Mouse (Mus musculus) limb, embryonic 14.5 days (tissue): ENCODE measurements around the gene Inka2. TPM values are rescaled to one million over a fixed set of nuclear protein-coding genes. Genes with fewer than 3 reads are reported as not detected.

Experiments
- ATAC-seq: fragments of 200-750 bp; cut with Nextera tagmentation; 2 replicates; pipeline ENCODE4 v1.8.0; 2017; ENCODE audit warnings: low read depth, moderate number of reproducible peaks, moderate TSS enrichment; ENCODE audit not compliant: low FRiP score
- DNase-seq: peaks from one replicate; pipeline ENCODE4 v3.0.0-alpha.2; 2015; ENCODE audit warnings: low spot score
- H3K27ac ChIP-seq: fragments of 300-500 bp; sonication (generic); replicated peaks from 2 replicates; pipeline ENCODE4 v1.5.1; 2014; ENCODE audit warnings: low read depth, mild to moderate bottlenecking, low read length, moderate library complexity, mixed read lengths
- H3K27me3 ChIP-seq: fragments of 300-500 bp; sonication (generic); 2 replicates; pipeline ENCODE4 v1.6.1; 2014; ENCODE audit warnings: low read length, mixed read lengths; ENCODE audit not compliant: control insufficient read depth, insufficient read depth
- H3K36me3 ChIP-seq: fragments of 300-500 bp; sonication (generic); 2 replicates; pipeline ENCODE4 v1.6.1; 2014; ENCODE audit warnings: mild to moderate bottlenecking, low read length, moderate library complexity, mixed read lengths; ENCODE audit not compliant: control insufficient read depth, insufficient read depth
- H3K4me1 ChIP-seq: fragments of 300-500 bp; sonication (generic); 2 replicates; pipeline ENCODE4 v1.6.1; 2014; ENCODE audit warnings: antibody characterized with exemption, low read length, mixed read lengths; ENCODE audit not compliant: control insufficient read depth, insufficient read depth
- H3K4me2 ChIP-seq: fragments of 300-500 bp; sonication (generic); replicated peaks from 2 replicates; pipeline ENCODE4 v1.6.1; 2014; ENCODE audit warnings: low read depth, mild to moderate bottlenecking, low read length, moderate library complexity; ENCODE audit not compliant: severe bottlenecking
- H3K4me3 ChIP-seq: fragments of 300-500 bp; sonication (generic); replicated peaks from 2 replicates; pipeline ENCODE4 v1.5.1; 2014; ENCODE audit warnings: low read length
- H3K9ac ChIP-seq: fragments of 300-500 bp; sonication (generic); 2 replicates; pipeline ENCODE4 v1.6.1; 2014; ENCODE audit warnings: mild to moderate bottlenecking, low read depth, low read length, moderate library complexity; ENCODE audit not compliant: severe bottlenecking
- H3K9me3 ChIP-seq: fragments of 300-500 bp; sonication (generic); 2 replicates; pipeline ENCODE4 v1.6.1; 2016; ENCODE audit warnings: low read length; ENCODE audit not compliant: control insufficient read depth
- POLR2A ChIP-seq: fragments of 200-500 bp; IDR thresholded peaks from 2 replicates; pipeline ENCODE4 v1.8.0; 2012; ENCODE audit warnings: inconsistent platforms, mild to moderate bottlenecking, moderate library complexity, borderline replicate concordance; ENCODE audit not compliant: insufficient read depth, insufficient read length; ENCODE audit errors: extremely low read depth
- WGBS: fragments of 180-500 bp; shearing (Covaris S2); extraction: QIAGEN DNeasy Blood & Tissue Kit; methylation state at CpG from one replicate; pipeline ENCODE4 v1.1.7; 2014; 5-methylcytosine and 5-hydroxymethylcytosine counted together
- polyA plus RNA-seq, 2 experiments: library from polyadenylated mRNA; depleted of rRNA in 1 of 2; stranded (reverse) in 1 of 2; unstranded in 1 of 2; fragments of >200 nt; fragmentation: Nextera tagmentation in 1 of 2; extraction: Ambion mirVana in 1 of 2; gene quantifications; 2 replicates each; pipeline versions ENCODE4 v1.2.1 to v1.2.3; 2012 to 2014

Inka2 gene
- 4.6 and 5.9 TPM in 2 replicates for polyA plus RNA-seq (2012; rRNA removed)
- 1.4 and 1.7 TPM in 2 replicates for polyA plus RNA-seq (2014; fragmentation: Nextera tagmentation; extraction: Ambion mirVana)

DNA sequence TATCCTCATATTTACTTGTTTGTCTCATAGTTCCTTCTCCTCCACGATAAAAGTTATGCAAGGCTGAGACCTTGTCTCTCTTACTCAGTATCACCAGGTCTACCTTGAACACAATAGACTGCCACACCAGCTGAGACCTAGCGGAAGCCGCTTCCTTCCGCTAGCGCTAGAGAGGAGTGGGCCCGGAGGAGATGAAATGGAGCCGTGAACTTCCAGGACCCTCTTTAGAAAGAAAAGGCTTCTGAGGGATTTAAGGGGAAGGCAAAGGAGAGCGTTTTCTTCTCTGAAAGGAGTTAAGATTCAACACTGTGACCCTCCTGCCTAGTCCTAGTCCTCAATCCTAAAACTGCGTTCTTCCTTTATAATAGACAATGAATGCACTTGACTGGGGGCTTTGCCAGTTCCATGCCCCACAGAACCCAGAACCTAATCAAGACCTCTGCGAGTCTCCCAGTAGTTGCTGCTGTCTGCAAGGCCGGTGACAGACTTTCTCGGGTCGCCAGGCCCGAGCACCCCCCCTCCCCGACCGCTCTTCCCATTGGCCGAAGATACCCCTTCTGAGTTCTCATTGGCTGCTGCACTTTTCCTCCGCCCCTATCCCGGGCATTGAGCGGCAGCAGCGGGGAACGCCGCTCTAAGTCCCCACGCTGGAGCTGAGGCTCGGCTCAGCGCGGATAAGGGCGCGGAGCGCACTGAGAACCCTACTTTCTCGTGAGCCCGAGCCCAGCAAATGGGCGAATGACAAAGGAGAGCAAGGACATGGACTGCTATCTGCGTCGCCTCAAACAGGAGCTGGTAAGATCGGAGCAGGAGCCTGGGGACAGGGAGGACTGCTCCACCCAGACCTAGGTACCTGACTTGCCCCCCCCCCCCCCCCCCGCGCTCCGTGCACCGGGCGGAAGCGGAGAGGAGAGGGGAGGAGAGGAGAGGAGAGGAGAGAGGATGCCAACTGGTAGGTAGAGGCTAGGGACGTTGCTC is at the start of gene Inka2:
Gene Inka2 (plus strand): TSS at position 569 of the 978 bp plus-strand sequence.
- peak within 1 kb of the TSS; percentile 99 for H3K4me2 ChIP-seq
- no peaks in the 10 kb centered on the region for H3K9me3 ChIP-seq
- H3K27ac ChIP-seq = 0 out of 2 replicates have a peak within 1 kb of the TSS, but pooled peaks have one; percentile 5
- no peak for TF ChIP-seq POLR2A
- DNase-seq (peak; percentile 83), ATAC-seq (peak; percentile 96)
- peaks cover 15% of the 10 kb centered on the region; the same call in 1 of the 2 replicates for H3K27me3 ChIP-seq
- peak within 1 kb of the TSS; percentile 58 for H3K9ac ChIP-seq
- peak within 1 kb of the TSS; percentile 52 for H3K4me3 ChIP-seq
- 5% methylated on average over 38 of the region's 43 CpGs for WGBS
- no peaks in the 10 kb centered on the region for H3K36me3 ChIP-seq
- no peaks in the 10 kb centered on the region for H3K4me1 ChIP-seq

DNA sequence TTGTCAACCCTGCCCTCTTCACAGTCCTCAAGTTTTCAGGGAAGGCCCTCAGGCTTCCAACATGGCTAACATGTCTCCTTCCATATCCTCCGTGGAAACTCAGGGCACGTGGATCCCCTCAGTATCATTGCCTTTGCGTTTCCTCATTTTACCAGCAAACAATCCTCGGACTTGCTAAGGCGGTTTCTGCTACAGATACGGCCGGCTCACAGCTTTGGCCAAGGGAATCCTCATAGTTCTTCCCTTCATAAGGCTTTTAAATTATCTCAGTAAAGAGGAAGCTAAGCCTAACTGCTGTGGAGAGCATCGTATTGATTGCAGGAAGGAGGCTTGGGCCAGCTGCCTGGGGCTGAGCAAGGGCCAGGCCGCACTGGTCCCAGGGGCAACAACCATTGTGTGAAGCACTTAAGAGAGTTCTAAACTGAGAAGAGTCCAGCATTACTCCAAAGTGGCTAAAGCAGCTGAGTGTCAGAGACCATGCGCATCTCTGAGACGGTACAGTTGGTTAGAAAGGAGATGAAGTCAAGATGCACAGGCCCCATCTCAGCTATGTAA is 49.3 kb upstream of the Inka2 start:
- H3K9ac ChIP-seq = no peak overlapping the region
- H3K27me3 ChIP-seq = no peaks in the 10 kb centered on the region
- no peak for TF ChIP-seq POLR2A
- H3K4me2 ChIP-seq = no peak overlapping the region
- no peak overlapping the region for H3K27ac ChIP-seq
- WGBS = 92% methylated on average over 11 of the region's 11 CpGs
- no peak overlapping the region for H3K4me3 ChIP-seq
- H3K4me1 ChIP-seq = no peaks in the 10 kb centered on the region
- no peaks in the 10 kb centered on the region for H3K9me3 ChIP-seq
- no peaks in the 10 kb centered on the region for H3K36me3 ChIP-seq
- DNase-seq = no peak
- no peak for ATAC-seq

DNA sequence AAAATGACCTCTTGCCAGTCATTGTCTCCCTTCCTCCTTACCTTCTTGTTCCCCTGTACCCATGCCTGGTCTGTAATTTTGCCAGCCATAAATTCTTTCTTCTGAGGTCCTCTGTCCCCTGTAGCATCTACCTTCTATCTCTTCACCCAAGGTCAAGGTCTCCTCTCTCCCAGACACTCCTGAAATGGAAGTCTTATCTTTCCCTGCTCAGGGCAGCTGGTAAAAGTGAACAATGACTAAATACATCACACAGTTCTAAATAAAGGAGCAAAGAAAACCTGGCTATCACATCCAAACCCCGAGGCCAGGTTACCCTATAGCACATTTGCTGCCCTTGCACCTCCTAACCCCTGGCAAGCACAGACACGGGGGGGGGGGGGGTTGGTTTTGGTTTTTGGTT is 43.9 kb upstream of the Inka2 start:
- no peak overlapping the region for H3K4me3 ChIP-seq
- no peak for TF ChIP-seq POLR2A
- 62% methylated on average over 2 of the region's 2 CpGs for WGBS

DNA sequence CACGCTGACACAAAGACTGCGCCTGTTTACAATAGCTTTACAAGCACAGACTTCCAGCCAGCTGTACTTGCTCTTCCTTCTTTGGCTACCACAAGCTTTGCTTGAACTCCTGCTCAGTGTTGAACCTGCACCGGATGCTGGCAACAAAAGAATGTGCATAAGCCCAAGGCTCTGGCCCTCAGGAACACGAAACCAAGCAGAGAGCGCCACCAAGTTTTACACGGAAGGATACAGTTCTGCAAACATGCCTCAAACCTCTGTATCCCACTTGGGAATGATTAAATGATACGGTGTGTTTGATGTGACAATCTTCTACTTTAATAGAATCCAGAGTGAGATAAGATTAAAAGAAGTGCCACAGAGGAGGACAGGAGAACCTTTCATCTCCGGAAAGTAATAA is 41.4 kb upstream of the Inka2 start:
- Histone ChIP-seq H3K27me3 (no peaks in the 10 kb centered on the region), H3K9ac (no peak overlapping the region), H3K27ac (no peak overlapping the region), H3K9me3 (no peaks in the 10 kb centered on the region), H3K36me3 (no peaks in the 10 kb centered on the region), H3K4me1 (no peaks in the 10 kb centered on the region), H3K4me2 (no peak overlapping the region), H3K4me3 (no peak overlapping the region)
- no peak for TF ChIP-seq POLR2A
- ATAC-seq (no peak), DNase-seq (no peak)
- 64% methylated on average over 8 of the region's 8 CpGs for WGBS

More for the DNA sequence above, 43.9 kb upstream of the Inka2 start:
- Histone ChIP-seq H3K4me1 (no peaks in the 10 kb centered on the region), H3K9me3 (no peaks in the 10 kb centered on the region), H3K4me2 (no peak overlapping the region), H3K27me3 (no peaks in the 10 kb centered on the region), H3K36me3 (no peaks in the 10 kb centered on the region), H3K27ac (no peak overlapping the region), H3K9ac (no peak overlapping the region)
- ATAC-seq = no peak
- no peak for DNase-seq

DNA sequence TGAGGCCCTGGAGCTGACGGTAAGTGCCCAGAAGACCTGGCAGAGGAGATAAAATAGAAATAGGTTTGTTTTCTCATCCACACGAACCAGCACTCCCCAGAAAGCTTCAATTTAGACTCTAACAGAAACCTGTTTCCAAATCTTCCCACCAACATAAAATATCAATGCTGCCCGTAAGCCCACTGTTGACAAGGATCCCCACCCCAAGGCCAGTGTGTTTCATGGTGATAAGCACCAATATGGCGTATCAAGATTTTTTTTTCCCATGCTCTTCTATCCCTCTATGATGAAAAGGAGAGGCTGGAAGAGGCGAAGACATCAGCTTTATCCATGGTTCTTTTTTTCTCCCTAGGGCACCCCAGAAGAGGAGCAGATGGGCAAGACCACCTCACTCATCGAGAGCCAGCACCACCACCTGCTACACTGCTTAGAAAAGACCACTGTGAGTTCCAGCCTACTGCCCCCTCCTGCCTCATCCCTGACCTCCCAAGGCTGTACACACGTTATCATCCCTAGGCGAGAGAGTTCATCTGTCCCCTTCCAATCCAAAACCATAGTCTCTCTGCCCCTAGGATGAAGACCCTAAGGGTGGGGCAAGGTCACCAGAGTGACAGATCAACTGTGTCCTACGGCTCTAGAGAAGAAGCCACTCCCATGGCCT is 39.2 kb upstream of the Inka2 start:
- WGBS = 77% methylated on average over 9 of the region's 9 CpGs
- H3K4me1 ChIP-seq = no peaks in the 10 kb centered on the region

More for the DNA sequence above, 39.2 kb upstream of the Inka2 start:
- H3K4me2 ChIP-seq = no peak overlapping the region
- H3K27me3 ChIP-seq = no peaks in the 10 kb centered on the region
- ATAC-seq (no peak), DNase-seq (no peak)
- no peaks in the 10 kb centered on the region for H3K9me3 ChIP-seq
- TF ChIP-seq POLR2A = no peak
- H3K36me3 ChIP-seq = no peaks in the 10 kb centered on the region
- no peak overlapping the region for H3K4me3 ChIP-seq
- H3K27ac ChIP-seq = no peak overlapping the region
- no peak overlapping the region for H3K9ac ChIP-seq
